Mouse (Mus musculus) kidney, adult 2 months (tissue): Measurements from ENCODE around the gene Marc1.

Source experiments
- CTCF ChIP-seq: fragments of 200-500 bp; conservative IDR thresholded peaks from 2 replicates; pipeline ENCODE4 v1.5.1; 2011; ENCODE audit warnings: low read depth, mild to moderate bottlenecking, control low read depth, low read length, moderate library complexity, mixed read lengths; ENCODE audit not compliant: insufficient read depth, insufficient read length
- POLR2A ChIP-seq: fragments of 200-500 bp; IDR thresholded peaks from one replicate; pipeline ENCODE4 v1.6.1; 2011; ENCODE audit warnings: low read depth, low read length, control low read depth

GRCm38 (mm10) chr1:184810780-184811575, at the start of gene Marc1:
- no peak for TF ChIP-seq POLR2A
- TF ChIP-seq CTCF, result no peak
